Mouse (Mus musculus): ENCODE measurements around the gene Mlph. TPM values are rescaled to one million over a fixed set of nuclear protein-coding genes. Genes with fewer than 3 reads are reported as not detected.

Mlph gene
- total RNA-seq (2021), result under 1 TPM; 0.51 to 0.64 TPM
- long read RNA-seq, experiment 1, full-length matches to known transcripts, result 1 of 1 reads
- long read RNA-seq, experiment 1, partial matches to known transcripts, result 0 of 1 reads
- long read RNA-seq, experiment 1, other reads (novel, unspliced or antisense), result 0 of 1 reads
- long read RNA-seq, experiment 2, result 0 reads

DNA sequence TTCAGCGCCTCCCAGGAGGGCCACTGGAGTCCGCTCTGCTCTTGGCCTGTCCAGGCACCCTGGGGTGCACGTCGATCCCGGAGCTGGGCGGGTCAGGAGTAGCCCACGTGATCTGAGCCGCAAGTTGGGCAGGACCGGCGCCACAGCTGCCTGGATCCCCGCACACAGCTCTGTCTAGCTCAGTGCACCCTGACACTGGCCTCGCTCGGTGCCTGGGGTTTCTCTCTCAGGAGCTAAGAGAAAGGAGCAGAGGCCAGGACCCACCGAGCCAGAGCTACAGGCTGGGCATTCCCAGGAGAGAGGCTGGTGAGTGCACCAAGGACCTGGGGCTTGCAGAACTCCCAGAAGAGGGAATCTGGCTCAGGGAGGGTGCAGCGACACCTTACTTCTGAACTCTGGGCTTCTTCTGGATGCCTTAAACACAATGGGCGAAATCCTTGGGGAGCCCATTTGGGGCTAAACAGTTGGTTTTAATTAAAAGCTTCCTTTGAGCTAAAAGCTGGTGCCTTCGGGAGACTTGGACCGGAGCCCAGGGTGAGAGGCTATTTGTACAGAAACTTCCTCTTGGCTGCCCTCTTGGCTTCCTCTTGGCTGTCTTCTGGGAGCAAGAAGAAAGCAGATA lies at the start of gene Mlph:
Mlph (plus strand) TSS at position 138 of the 622 bp plus-strand sequence.
- intact Hi-C loops (cut with DNase I), result no loop called here
- peak in 1 of 2 experiments; percentile 34 for DNase-seq (ENCODE audit: low spot score in 2 of 2)

DNA sequence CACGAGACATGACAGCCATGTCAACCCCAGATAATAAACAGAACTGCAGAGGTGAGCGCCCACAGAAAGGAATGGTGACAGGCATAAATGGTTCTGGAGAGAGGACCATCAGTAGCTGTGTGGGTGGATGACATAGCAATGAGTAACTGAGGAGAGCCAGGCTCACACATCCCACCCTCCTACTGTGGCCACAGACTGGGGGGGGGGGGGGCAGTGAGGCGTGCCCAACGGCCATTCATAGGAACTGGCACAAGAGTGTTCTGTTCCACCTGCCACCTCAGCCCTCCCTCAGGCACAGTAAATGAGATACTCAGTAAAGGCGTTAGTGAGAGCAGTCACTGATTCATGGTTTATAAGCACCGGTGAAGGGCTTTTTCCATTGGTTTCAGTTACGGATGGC lies 48.2 kb upstream of the Mlph start:
- no peak for DNase-seq (ENCODE audit: low spot score in 2 of 2)
- intact Hi-C loops (cut with DNase I), result no loop called here

DNA sequence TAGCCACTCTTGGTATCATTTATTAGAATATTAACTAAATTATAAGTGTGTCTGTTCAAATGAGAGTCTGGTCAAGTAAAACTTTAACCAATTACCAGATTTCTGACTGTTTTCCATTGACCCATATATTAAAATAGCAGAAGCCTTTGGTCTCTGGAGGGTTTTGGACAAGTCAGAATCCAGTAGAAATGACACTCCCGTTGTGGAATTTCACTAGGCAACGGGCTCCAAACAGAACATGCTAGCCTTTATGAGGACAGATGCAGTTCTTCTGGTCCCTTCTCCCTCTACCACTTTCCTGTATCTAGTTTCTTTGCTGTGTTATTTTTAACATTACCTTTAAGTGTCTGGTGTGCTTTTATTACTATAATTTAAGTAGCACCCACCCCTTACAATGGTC lies 44.3 kb upstream of the Mlph start:
- DNase-seq (ENCODE audit: low spot score in 2 of 2), result no peak
- intact Hi-C loops (cut with DNase I), result no loop called here

DNA sequence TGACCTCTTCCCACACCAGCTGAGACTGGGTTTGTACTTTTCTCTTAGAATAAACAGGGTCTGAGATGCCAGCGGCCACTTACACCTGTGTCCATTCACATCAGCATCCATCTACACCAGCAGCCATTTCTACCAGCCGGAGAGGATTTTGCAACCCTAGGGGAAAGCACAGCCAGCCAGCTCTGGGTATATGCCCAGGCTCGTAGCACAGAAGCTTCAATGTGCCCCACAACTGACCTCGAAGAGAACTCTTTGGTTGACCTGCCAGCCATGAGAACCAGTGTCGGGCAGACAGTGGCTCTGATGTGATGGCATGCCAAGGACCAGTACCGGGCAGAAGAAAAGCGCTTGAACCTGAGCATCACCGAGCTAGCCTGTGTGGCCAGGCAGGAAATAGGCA lies 39.5 kb upstream of the Mlph start:
- DNase-seq (ENCODE audit: low spot score in 2 of 2), result no peak
- intact Hi-C loops (cut with DNase I), result no loop called here

DNA sequence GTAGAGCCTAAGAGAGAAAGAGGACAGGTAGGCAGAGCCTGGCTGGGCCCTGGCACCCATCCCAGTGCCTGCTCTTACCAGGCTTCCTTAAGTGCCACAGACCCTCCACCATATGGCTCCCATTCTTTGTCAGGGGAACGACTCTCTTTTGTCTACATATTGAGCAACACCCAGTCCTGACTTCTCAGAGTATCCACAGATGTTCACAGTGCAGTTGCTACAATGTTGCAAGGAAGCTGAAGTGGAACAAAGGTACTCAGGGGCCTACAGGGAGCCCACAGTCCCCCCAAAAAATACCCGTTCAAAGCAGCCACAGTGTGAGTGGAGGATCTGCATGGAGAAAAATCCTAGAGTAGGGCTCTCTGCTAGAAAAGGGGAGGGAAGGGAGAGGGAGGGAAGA lies 38.9 kb upstream of the Mlph start:
- DNase-seq (ENCODE audit: low spot score in 2 of 2), result no peak
- intact Hi-C loops (cut with DNase I), result no loop called here

DNA sequence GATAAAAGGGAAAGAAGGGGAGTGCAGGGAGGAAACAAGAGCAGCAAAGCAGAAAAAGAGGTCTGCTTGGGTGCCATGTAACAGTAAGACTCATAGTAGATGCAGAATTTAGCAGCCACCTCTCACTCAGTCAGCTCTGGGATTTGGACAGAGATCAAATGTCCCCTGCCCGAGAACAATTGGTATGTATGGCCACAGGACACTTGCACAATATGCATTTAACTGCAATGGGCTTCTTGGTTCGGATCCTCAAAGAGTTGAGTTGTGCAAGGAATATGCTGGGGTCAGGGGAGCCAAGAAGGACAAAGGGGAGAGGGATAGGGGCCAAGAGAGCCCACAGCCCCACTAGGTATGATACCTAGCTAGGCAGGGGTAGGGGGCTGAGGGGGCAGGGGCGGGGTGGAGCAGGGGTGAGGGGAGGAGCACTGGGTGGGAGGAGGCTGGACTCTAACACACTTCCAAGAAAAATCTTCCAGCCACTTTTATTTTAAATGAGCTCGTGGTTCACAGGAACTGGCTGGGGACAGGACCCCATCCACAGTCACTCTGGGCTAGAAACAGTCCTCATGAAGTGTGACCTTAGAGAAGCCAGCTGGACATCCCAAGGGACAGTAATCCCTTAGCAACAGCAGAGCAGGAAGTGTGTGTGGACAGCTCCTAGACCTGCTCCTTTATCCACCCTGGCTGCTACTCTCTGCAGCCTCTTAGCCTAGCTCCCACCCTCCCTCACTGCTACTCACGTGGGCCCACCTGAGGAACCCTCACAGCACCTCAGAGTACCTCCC lies 38.2 kb upstream of the Mlph start:
- no peak for DNase-seq (ENCODE audit: low spot score in 2 of 2)
- intact Hi-C loops (cut with DNase I), result no loop called here

DNA sequence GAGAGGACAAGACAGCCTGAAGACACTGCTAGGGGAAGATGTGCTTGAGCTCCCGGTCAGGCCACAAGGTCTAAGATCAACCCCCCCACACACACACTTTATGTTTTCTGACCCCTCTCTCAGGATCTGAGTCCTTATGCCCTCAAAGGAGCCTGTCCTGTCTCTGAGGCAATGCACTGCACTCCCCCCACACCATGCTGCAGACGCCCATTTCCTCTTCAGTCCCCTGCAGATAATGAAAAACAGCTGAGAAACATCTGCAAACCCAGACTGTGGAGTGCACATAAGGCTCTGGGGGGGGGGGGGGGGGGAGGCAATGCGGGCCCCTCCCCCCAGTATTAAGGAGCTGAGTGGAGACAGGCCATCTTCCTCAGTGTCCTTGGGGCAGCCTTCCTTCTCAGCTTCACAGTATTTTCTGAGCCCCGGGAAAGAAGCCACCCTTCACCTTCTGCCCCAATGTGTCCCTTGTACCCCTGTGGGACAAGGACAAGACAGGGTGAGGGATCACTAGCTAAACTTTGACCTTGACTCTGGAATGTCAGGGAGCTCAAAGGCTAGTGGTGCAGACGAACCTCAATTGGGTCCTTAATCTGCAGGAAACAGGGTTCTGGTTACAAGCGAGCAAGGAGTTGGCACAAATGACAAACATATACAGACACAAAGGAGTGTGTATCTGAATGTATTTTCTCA lies 29.0 kb upstream of the Mlph start:
- intact Hi-C loops (cut with DNase I), result no loop called here
- DNase-seq (ENCODE audit: low spot score in 2 of 2), result no peak

DNA sequence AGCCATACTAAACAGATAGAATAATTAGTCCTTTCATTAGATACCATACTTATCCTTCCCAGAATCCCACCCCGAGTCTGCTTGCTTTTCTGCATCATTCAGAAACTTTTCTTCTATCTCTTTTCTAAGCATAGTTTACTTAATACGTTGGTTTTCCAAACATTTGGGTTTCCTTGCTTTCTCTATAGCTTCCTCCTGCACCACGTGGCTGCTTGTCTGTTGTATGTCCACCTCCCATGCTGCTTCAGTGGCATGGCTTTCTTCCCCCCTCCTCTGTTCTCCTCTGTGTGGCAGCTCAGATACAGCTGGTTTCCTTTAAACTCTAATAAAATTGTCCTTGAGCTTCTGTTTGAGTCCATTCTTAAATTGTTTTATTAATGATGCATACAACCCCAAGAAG lies 20.4 kb upstream of the Mlph start:
- DNase-seq (ENCODE audit: low spot score in 2 of 2), result no peak

DNA sequence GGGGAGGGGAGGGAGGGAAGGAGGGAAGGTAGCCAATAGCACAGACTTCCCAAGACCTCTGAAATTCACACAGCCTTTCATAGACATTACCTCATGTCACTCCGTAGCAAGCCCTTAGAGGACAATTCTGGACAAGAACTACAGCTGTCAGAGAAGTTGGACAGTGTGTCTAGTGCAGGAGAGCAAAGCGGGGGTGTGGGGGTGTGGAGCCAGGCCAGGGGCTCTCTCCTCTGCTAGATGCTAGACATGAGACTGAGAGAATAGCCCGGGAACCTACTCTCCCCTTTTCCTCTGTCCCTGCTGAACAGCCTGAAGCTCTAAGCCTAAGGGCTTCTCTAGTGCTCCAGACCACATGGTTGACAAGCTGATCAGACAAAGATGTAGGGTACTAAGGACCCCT lies 19.9 kb upstream of the Mlph start:
- intact Hi-C loops (cut with DNase I), result no loop called here
- no peak for DNase-seq (ENCODE audit: low spot score in 2 of 2)

More for the DNA sequence above, 20.4 kb upstream of the Mlph start:
- intact Hi-C loops (cut with DNase I), result no loop called here

DNA sequence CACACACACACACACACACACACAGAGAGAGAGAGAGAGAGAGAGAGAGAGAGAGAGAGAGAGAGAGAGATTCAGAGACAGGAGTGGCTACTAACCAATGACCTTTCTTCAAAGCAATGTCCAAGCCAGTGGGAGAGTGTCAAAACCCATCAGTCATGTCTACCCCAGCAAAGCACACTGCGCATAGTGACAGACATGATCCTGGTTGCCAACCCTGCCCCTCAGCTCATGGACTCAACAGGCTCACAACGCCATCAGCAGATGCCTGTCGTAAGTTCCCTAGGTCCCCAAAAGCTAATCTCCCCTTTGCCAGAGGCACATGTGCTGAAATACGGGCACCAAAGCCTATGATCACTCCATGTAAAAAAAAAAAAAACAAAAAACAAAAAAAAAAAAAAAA lies 18.6 kb upstream of the Mlph start:
- intact Hi-C loops (cut with DNase I), result no loop called here
- no peak for DNase-seq (ENCODE audit: low spot score in 2 of 2)

DNA sequence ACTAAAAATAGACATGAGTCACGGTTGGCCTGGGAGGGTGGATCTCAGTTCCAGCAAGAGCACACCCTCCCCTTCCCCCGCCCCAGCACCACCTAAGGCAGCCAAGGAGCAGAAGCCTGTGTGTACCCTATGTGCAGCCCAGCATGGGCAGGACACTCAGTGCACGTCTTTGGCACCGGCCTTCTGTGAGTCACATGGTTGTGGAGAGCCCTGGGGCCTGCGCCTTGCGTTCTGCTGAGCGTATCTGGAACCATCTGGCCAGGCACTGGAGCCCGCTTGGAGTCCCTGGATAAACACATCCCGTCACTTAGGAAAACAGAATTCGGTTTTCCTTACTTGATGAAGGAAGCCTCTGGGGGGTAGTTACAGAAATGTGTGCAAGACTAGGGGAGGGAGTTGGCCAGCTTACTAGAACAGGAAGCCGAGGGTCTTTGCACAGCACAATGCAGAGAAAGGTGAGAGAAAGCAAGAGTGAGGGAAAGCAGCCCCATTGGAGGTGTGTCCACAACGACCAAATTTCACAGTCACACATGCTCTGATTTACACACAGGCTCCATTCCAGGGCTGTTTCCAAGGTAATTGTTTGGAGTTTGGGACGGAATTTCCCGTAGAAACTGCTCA lies 18.0 kb upstream of the Mlph start:
- intact Hi-C loops (cut with DNase I), result no loop called here
- DNase-seq (ENCODE audit: low spot score in 2 of 2), result peak; percentile 21 to 75

DNA sequence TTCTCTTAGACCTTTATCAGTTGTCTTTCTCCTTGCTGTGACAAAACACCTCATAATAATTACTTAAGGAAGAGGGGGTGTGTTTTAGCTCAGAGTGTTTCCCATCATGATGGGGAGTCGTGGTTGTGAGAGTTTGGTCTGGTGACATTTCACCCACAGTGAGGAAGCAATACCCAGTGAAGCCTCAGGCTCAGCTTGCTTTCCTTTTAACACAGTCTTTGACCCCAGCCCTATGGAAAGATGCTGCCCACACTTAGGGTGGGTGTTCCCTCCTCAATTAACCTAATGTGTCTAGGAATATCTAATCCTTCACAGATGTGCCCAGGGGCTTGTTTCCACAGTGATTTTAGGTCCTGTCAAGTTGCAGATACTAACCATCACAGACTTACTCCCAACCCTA lies 16.9 kb upstream of the Mlph start:
- intact Hi-C loops (cut with DNase I), result no loop called here
- DNase-seq (ENCODE audit: low spot score in 2 of 2), result no peak

DNA sequence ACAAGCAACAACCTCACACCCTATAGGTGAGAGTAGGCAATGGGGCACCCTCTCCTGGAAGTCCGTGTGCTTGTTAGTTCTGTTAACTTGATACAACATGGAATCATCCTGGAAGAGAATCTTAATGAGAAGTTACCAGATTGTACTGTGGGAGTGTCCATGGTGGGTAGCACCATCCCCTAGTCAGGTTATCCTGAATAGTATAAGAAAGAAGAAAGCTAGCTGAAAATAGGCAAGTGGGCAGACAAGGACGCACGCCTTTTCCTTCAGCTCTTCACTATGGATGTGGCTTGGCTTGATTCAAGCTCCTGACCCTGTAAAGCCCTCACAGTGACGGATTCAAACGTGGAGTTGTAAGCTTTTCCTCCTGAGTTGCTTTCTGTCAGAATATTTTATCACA lies 15.1 kb upstream of the Mlph start:
- no peak for DNase-seq (ENCODE audit: low spot score in 2 of 2)
- intact Hi-C loops (cut with DNase I), result no loop called here

DNA sequence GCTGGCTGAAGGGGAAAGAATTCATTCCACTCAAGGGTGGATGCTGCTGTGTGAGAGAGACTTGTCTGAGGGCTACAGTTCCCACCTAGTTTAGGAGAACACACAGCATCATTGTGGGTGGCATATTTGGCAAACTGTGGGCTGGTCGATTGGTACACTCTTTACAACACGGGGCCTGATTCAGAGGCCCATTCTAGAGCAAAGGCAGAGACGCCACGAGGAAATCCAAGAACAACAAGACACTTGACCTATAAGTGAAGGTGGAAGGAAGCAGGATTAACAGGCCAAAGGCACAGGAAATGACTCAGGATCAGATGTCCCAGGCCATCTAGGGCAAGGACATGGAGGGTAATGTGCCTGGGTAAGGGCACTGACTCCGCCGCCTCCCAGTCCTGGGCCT lies 14.5 kb upstream of the Mlph start:
- DNase-seq (ENCODE audit: low spot score in 2 of 2), result no peak
- intact Hi-C loops (cut with DNase I), result no loop called here

DNA sequence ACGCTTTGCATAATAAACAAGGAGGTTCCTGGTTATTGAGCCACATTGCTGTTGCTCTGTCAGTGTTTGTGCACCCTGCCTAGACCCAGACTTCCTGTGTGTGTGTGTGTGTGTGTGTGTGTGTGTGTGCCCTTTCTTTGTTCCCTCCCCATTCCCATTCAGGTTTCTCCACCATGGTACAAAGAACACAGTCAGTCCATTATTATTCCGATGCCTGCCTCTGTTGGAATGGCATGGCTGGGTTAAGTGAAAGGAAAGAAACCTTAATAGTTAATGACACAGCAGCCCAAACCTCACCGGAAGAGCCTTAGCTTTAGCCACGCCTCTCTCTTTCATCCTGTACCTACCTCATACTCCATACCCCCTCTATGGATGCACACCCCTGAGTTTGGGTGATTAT lies 13.6 kb upstream of the Mlph start:
- DNase-seq (ENCODE audit: low spot score in 2 of 2), result no peak
- intact Hi-C loops (cut with DNase I), result no loop called here

DNA sequence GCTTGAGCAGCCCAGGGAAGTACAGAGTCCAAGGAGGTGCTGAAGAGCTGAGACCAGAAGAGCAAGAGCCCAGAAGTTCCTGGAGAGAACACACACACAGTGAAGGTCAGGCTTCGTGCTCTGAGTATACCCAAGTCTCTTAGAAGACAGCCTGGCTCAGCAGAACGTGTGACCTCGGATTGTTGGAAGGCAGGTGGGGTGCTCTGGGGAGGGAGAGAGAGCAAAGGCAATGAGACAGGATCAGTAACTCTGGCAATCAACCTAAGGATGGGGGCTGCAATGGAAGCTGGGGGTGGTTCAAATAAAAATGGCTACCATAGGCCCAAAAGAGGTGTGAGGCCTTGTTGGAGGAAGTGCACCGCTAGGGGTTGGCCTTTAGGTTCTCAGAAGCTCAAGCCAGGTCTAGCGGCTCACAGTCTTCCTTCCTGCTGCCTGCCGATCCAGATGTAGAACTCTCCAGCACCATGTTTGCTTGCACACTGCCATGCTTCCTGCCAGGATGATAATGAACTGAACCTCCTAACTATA lies 13.1 kb upstream of the Mlph start:
- no peak for DNase-seq (ENCODE audit: low spot score in 2 of 2)
- intact Hi-C loops (cut with DNase I), result no loop called here

DNA sequence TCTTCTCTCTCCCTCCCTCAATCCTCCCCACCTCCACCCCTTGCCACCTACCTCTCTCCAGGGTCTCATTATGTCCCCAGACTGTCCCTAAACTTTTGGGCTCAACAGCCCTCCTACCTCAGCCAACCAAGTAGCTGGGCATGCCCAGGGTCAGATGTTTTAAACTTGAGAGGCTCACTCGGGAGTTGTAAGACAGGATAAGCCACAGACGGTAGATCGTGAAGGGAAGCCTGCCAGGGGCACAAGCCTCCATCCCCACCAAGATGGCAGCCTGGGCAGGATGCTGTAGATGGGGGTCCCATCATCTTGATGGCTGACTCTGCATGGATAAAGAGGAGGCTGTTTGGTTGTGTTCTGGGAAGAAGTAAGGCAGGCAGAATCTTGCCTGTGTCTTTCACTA lies 12.1 kb upstream of the Mlph start:
- no peak for DNase-seq (ENCODE audit: low spot score in 2 of 2)
- intact Hi-C loops (cut with DNase I), result no loop called here

DNA sequence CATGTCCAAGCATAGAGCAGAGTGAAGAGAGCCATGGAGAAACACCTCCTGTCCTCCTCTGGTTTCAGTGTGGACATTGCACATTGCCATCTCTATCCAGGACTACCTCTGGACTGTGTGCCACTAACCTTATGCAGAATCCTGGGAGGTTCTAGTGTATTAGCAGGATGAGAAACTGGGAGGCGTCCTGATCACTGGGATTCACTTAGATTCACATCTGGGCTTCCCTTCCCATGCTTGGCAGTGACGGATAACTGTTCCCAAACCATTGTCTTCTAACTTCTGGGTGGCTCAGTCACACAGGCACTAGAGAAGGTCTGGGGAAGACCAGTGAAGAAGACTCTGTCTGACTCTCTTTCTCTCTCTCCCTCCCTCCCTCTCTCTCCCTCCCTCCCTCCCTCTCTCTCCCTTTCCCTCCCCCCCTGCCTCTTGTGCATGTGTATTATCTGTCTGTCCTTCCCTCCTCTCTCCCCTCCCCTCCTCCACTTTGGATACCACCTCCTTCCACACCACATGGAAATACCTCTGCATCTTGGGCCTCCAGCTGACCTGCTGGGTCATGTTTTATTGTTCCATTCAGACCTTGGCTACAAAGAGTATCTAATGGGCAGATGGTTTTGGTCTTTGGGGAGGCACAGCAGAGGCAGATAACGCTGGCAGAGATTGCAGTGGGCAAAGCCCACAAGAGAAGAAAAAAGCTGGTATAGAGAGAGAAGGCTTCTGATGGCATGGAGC lies 11.5 kb upstream of the Mlph start:
- DNase-seq (ENCODE audit: low spot score in 2 of 2), result no peak
- intact Hi-C loops (cut with DNase I), result no loop called here

DNA sequence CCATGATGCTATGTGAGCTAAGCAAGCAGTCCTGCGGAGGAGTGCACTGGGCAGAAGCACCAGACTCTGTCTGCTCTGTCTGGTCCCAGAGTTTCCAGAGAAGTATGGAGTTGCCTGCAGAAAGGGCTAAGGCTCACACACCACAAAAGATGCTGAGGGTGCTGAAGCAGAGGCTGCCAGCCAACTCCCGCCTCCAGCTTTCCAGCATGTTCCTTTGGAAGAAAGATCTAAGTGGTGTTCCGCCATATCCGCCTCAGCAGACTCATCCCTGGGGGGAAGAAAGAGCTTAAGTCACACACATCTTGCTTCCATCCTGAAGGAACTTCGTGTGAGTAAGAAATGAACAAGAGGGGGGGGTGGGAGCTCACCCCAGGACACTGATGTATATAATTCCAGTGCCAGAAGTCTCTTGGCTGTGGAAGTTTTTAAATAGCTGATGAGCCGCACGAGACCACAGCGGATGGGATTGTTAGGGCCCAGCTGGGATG lies 10.9 kb upstream of the Mlph start:
- intact Hi-C loops (cut with DNase I), result no loop called here
- peak; percentile 68 to 87 for DNase-seq (ENCODE audit: low spot score in 2 of 2)

Measured in left cerebral cortex, postnatal 14 days (tissue).